Mouse (Mus musculus) left cerebral cortex, postnatal 4 days (tissue): ENCODE data around the gene Pdcd7. TPM values are rescaled to one million over a fixed set of nuclear protein-coding genes. Genes with fewer than 3 reads are reported as not detected.

ENCODE experiments used
- DNase-seq: peaks from one replicate; pipeline ENCODE4 v3.0.0-alpha.2; 2022
- intact Hi-C: fragments of 180-260 bp; cut with DNase I; formaldehyde crosslinking; loops from one replicate; pipeline ENCODE4 v1.15.1; 2025
- total RNA-seq, 2 experiments: library from RNA; stranded (reverse); gene quantifications; 2 replicates each; pipeline ENCODE4 v1.2.3; 2021

Pdcd7 gene
- total RNA-seq, 2 experiments from 2014 or later, result 24.6 to 24.7 TPM

DNA sequence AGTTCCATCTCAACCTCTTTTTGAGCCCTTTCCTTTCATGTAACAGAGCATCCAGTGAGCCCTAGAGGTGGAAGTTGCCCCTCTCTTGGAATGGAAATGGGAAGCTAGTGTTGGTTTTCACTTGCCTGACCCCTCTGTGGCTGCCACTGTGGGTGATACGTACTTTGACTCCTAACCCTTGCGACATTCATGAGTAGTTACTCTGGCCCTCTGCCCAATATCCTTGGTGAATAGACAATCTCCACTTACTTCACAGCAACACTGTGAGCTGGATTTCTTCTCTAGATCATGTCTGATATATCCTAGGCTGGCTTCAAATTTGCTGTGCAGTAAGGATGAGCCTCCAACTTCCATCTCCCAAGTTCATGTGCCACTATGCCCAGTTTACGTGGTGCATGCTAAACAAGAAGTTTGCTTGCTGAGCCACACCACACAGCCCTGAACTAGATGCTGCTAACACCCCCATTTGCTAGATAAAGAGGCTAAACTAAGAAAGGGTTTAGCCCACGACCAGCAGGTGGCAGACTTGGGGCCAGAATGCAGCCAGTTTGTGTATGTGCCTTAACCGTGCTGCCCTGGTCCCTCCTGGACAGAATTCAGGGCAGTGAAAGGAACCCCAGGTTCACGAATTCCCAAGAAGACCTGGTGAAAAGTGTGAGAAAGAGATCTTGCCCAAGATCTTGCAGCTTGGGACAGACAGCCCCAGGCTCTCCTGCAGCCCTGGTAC, 46.9 kb downstream of the Pdcd7 start:
- intact Hi-C loops, result no loop called here
- peak; percentile 74 for DNase-seq

GRCm38 (mm10) chr9:65393606-65394005, 47.7 kb downstream of the Pdcd7 start:
- no peak for DNase-seq
- intact Hi-C loops, result no loop called here

DNA sequence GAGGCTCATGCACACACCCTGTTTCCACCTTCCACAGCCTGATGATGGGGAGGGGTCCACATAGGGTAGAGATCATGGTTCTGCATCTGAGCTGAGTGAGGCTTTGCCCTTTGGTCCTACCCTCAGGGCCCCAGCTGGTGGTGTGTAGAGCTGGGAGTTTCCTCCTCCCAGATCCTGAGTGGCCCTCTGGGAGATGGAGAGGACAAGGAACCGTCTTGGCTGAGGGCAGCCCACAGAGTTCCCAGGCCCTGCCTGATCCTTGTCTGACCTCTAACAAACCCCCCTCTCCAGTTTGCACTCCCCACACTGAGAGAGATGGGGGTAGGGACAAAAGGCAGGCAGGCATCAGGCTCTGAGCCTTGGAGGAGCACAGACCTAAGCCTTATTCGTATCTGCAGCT, 48.5 kb downstream of the Pdcd7 start:
- DNase-seq, result no peak

DNA sequence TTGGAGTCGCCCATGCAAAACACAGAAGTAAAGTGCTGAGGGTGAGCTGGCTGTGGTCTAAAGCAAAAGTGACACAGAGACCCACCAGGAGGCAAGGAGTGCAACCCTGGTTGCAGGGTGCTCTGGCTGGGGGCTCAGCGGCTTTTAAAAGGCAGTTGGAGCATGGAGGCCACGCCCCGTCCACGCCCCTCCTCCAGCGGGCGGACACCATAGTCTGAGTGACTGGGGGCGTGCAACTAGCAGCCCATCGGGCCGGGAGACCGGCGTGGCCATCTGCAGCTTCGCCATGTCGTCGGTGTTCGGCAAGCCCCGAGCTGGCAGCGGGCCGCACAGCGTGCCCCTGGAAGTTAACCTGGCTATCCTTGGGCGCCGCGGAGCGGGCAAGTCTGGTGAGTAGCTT, 52.4 kb downstream of the Pdcd7 start, which contains the start of gene Rasl12:
Gene Rasl12, plus strand, starts transcription at position 228 of the 400 bp plus-strand sequence.
- DNase-seq, result peak; percentile 84
- intact Hi-C loops, result no loop called here

More for the DNA sequence above, 48.5 kb downstream of the Pdcd7 start:
- intact Hi-C loops, result no loop called here

- intact Hi-C loops, result no loop called here
- DNase-seq, result no peak
Observed at GRCm38 (mm10) chr9:65399934-65400333, 54.0 kb downstream of the Pdcd7 start.

GRCm38 (mm10) chr9:65404331-65405183, 58.7 kb downstream of the Pdcd7 start:
- DNase-seq, result peak; percentile 79
- intact Hi-C loops, result no loop called here

DNA sequence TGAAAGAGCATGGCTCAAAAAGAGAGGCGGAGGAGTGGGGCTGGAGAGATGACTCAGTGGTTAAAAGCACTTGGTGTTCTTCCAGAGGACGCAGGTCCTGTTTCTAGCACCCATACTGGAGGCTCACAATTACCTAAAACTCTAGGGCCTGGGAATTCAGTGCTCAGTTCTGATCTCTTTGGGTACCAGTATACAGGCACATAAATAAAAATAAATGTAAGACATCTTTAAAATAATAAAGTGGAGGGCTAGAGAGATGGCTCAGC, 59.2 kb downstream of the Pdcd7 start:
- intact Hi-C loops, result no loop called here
- no peak for DNase-seq

- DNase-seq, result no peak
- intact Hi-C loops, result no loop called here
Observed at GRCm38 (mm10) chr9:65407327-65407726, 61.4 kb downstream of the Pdcd7 start.

- DNase-seq, result no peak
- intact Hi-C loops, result no loop called here
Observed at GRCm38 (mm10) chr9:65407861-65408260, 62.0 kb downstream of the Pdcd7 start.

GRCm38 (mm10) chr9:65408871-65409295, 63.0 kb downstream of the Pdcd7 start:
- no peak for DNase-seq
- intact Hi-C loops, result no loop called here

Other genes starting within 250 kb of the Pdcd7 start
- 10 to 100 TPM; 40.6 to 42.0 TPM for gene Igdcc4, start 244.6 kb upstream of the Pdcd7 start, total RNA-seq
- gene Igdcc3, start 204.9 kb upstream of the Pdcd7 start, total RNA-seq, result 1 to 10 TPM; 5.1 to 6.0 TPM
- gene Parp16, start 150.8 kb upstream of the Pdcd7 start, total RNA-seq, result 1 to 10 TPM; 5.8 to 6.9 TPM
- gene Cilp, start 80.9 kb upstream of the Pdcd7 start, total RNA-seq, result not detected
- 10 to 100 TPM; 26.0 to 27.4 TPM for gene Clpx, start 51.8 kb upstream of the Pdcd7 start, total RNA-seq
- 1 to 10 TPM; 4.2 to 5.3 TPM for gene Ubap1l, start 14.9 kb downstream of the Pdcd7 start, total RNA-seq
- under 1 TPM; 0.18 to 0.36 TPM for gene Kbtbd13, start 45.5 kb downstream of the Pdcd7 start, total RNA-seq
- 1 to 10 TPM; 4.3 to 4.4 TPM for gene Rasl12, start 52.4 kb downstream of the Pdcd7 start, total RNA-seq
- gene Slc51b, start 76.9 kb downstream of the Pdcd7 start, total RNA-seq, result not detected
- 10 to 100 TPM; 22.7 to 23.1 TPM for gene Mtfmt, start 89.7 kb downstream of the Pdcd7 start, total RNA-seq
- 10 to 100 TPM; 49.8 to 51.5 TPM for gene Spg21, start 114.8 kb downstream of the Pdcd7 start, total RNA-seq
- 1 to 10 TPM; 1.3 to 2.1 TPM for gene Ankdd1a, start 174.1 kb downstream of the Pdcd7 start, total RNA-seq
- 1 to 10 TPM; 6.1 to 7.0 TPM for gene Plekho2, start 233.9 kb downstream of the Pdcd7 start, total RNA-seq
- 1 to 10 TPM; 1.7 to 1.9 TPM for gene Pif1, start 241.1 kb downstream of the Pdcd7 start, total RNA-seq